Mouse (Mus musculus) heart, postnatal 0 days (tissue): ENCODE measurements at regions not wholly inside any gene's neighbourhood (a gene's known extent, or its start where the extent isn't known, plus 50 kb on each side); places are given as distances from the start of the nearest gene placed in this dataset.

ENCODE experiments used
- ATAC-seq: fragments of 200-750 bp; cut with Nextera tagmentation; 2 replicates; pipeline ENCODE4 v1.8.0; 2017; ENCODE audit warnings: low read depth, moderate number of reproducible peaks, moderate library complexity; ENCODE audit not compliant: insufficient read depth
- DNase-seq: peaks from one replicate; pipeline ENCODE4 v3.0.0-alpha.2; 2016; ENCODE audit warnings: low spot score
- H3K27ac ChIP-seq: fragments of 300-500 bp; sonication (generic); 2 replicates; pipeline ENCODE4 v1.5.1; 2014; ENCODE audit warnings: low read depth, mild to moderate bottlenecking
- H3K27me3 ChIP-seq: fragments of 300-500 bp; sonication (generic); 2 replicates; pipeline ENCODE4 v1.6.1; 2014; ENCODE audit warnings: low read length, mixed read lengths; ENCODE audit not compliant: control insufficient read depth, insufficient read depth
- H3K36me3 ChIP-seq: fragments of 300-500 bp; sonication (generic); replicated peaks from 2 replicates; pipeline ENCODE4 v1.6.1; 2014; ENCODE audit warnings: low read length, mixed read lengths; ENCODE audit not compliant: control insufficient read depth, insufficient read depth
- H3K4me1 ChIP-seq: fragments of 300-500 bp; sonication (generic); 2 replicates; pipeline ENCODE4 v1.6.1; 2014; ENCODE audit warnings: antibody characterized with exemption; ENCODE audit not compliant: control insufficient read depth, insufficient read depth
- H3K4me2 ChIP-seq: fragments of 300-500 bp; sonication (generic); 2 replicates; pipeline ENCODE4 v1.6.1; 2014; ENCODE audit warnings: low read depth, mild to moderate bottlenecking, low read length, moderate library complexity
- H3K4me3 ChIP-seq: fragments of 300-500 bp; sonication (generic); 2 replicates; pipeline ENCODE4 v1.5.1; 2014; ENCODE audit warnings: low read depth, low read length
- H3K9ac ChIP-seq: fragments of 300-500 bp; sonication (generic); replicated peaks from 2 replicates; pipeline ENCODE4 v1.6.1; 2014; ENCODE audit warnings: low read depth, low read length, mixed read lengths
- H3K9me3 ChIP-seq: fragments of 300-500 bp; sonication (generic); replicated peaks from 2 replicates; pipeline ENCODE4 v1.6.1; 2016; ENCODE audit warnings: low read length; ENCODE audit not compliant: control insufficient read depth
- CTCF ChIP-seq: IDR thresholded peaks from 2 replicates; pipeline ENCODE4 v1.5.1; 2016; ENCODE audit warnings: antibody characterized with exemption, control low read depth, low read depth
- EP300 ChIP-seq: IDR thresholded peaks from 2 replicates; pipeline ENCODE4 v1.6.1; 2016; ENCODE audit warnings: antibody characterized with exemption, low read depth
- WGBS: fragments of 180-500 bp; shearing (Covaris S2); extraction: QIAGEN DNeasy Blood & Tissue Kit; methylation state at CpG from one replicate; pipeline ENCODE4 v1.1.7; 2014; 5-methylcytosine and 5-hydroxymethylcytosine counted together

- Histone ChIP-seq H3K4me1 (no peaks in the 10 kb centered on the region), H3K4me2 (no peak overlapping the region), H3K9me3 (no peaks in the 10 kb centered on the region), H3K36me3 (no peaks in the 10 kb centered on the region), H3K27ac (no peak overlapping the region), H3K4me3 (no peak overlapping the region), H3K9ac (no peak overlapping the region), H3K27me3 (no peaks in the 10 kb centered on the region)
- DNase-seq, result no peak
- TF ChIP-seq CTCF, result no peak
- TF ChIP-seq EP300, result no peak
- WGBS, result 71% methylated on average over 10 of the region's 10 CpGs
- ATAC-seq, result no peak
Observed at GRCm38 (mm10) chr5:101222390-101222789, 376.9 kb downstream of the Gpat3 start.

GRCm38 (mm10) chr5:101218082-101218481 lies 372.6 kb downstream of the Gpat3 start:
- Histone ChIP-seq H3K9me3 (no peaks in the 10 kb centered on the region), H3K27me3 (no peaks in the 10 kb centered on the region), H3K27ac (no peak overlapping the region), H3K4me1 (no peaks in the 10 kb centered on the region), H3K4me3 (no peak overlapping the region), H3K4me2 (no peak overlapping the region), H3K36me3 (no peaks in the 10 kb centered on the region), H3K9ac (no peak overlapping the region)
- 73% methylated on average over 3 of the region's 3 CpGs for WGBS
- DNase-seq, result no peak
- ATAC-seq, result no peak
- no peak for TF ChIP-seq CTCF
- TF ChIP-seq EP300, result no peak

GRCm38 (mm10) chr5:101216837-101217571 lies 371.5 kb downstream of the Gpat3 start:
- no peaks in the 10 kb centered on the region for H3K9me3 ChIP-seq
- H3K36me3 ChIP-seq, result no peaks in the 10 kb centered on the region
- H3K27me3 ChIP-seq, result no peaks in the 10 kb centered on the region
- no peak overlapping the region for H3K4me2 ChIP-seq
- DNase-seq (no peak), ATAC-seq (no peak)
- no peak overlapping the region for H3K4me3 ChIP-seq
- H3K4me1 ChIP-seq, result no peaks in the 10 kb centered on the region
- H3K27ac ChIP-seq, result no peak overlapping the region
- TF ChIP-seq EP300 (no peak), CTCF (no peak)
- WGBS, result 72% methylated on average over 10 of the region's 10 CpGs
- H3K9ac ChIP-seq, result no peak overlapping the region

DNA sequence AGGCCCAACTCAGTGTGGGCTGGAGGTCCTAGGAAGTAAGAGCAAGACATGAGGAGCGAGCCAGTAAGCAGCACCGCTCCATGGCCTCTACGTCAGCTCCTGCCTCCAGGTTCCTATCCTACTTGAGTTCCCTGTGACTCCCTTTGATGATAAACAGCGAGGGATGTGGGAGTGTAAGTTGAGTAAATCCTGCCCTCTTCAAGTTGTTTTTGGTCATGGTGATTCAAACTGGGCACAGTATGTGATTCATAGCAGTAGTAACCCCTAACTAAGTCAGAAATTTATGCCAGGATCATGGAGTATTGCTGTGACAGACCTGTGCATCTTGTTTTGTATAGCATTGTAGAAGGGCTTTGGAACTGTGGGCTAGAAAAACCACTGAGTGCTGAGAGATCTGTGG lies 366.5 kb downstream of the Gpat3 start:
- Histone ChIP-seq H3K9me3 (no peaks in the 10 kb centered on the region), H3K9ac (no peak overlapping the region), H3K36me3 (no peaks in the 10 kb centered on the region), H3K4me2 (no peak overlapping the region), H3K4me3 (no peak overlapping the region), H3K27me3 (no peaks in the 10 kb centered on the region), H3K4me1 (no peaks in the 10 kb centered on the region), H3K27ac (no peak overlapping the region)
- no peak for TF ChIP-seq EP300
- TF ChIP-seq CTCF, result no peak
- WGBS, result 70% methylated on average over 4 of the region's 4 CpGs
- no peak for DNase-seq
- no peak for ATAC-seq

GRCm38 (mm10) chr5:101208150-101208549 lies 362.6 kb downstream of the Gpat3 start:
- 80% methylated on average over 5 of the region's 5 CpGs for WGBS
- Histone ChIP-seq H3K9me3 (no peaks in the 10 kb centered on the region), H3K4me1 (no peaks in the 10 kb centered on the region), H3K9ac (no peak overlapping the region), H3K27ac (no peak overlapping the region), H3K4me2 (no peak overlapping the region), H3K27me3 (no peaks in the 10 kb centered on the region), H3K4me3 (no peak overlapping the region), H3K36me3 (no peaks in the 10 kb centered on the region)
- DNase-seq, result no peak
- no peak for ATAC-seq
- TF ChIP-seq EP300, result no peak
- TF ChIP-seq CTCF, result no peak

DNA sequence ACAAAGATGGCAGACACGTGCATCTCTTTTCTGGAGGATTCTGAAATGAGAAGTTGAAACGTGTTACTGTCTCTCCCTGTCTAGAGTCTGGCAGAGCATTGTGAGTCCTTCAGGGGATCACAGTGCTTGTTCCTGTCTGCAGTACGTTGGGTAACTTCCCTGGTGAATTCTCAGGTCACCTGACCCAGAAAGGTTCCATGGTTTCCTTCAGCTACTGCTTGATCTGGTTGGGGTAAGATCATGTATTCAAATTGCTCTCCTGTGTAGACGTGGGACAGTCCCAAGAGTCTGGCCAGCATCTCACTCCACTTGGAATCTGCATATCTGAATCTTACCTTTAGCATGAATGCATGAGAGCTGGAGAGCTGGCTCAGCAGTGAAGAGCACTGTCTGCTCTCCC lies 350.0 kb downstream of the Gpat3 start:
- 67% methylated on average over 4 of the region's 4 CpGs for WGBS
- no peaks in the 10 kb centered on the region for H3K27me3 ChIP-seq
- H3K4me3 ChIP-seq, result no peak overlapping the region
- no peaks in the 10 kb centered on the region for H3K9me3 ChIP-seq
- H3K4me1 ChIP-seq, result no peaks in the 10 kb centered on the region
- H3K9ac ChIP-seq, result no peak overlapping the region
- H3K36me3 ChIP-seq, result no peaks in the 10 kb centered on the region
- no peak for ATAC-seq
- H3K4me2 ChIP-seq, result no peak overlapping the region
- DNase-seq, result no peak
- no peak for TF ChIP-seq EP300
- TF ChIP-seq CTCF, result no peak
- H3K27ac ChIP-seq, result no peak overlapping the region
